Mouse (Mus musculus) adrenal gland, postnatal 25 days (tissue): ENCODE measurements around the gene Rnf169. TPM values are rescaled to one million over a fixed set of nuclear protein-coding genes. Genes with fewer than 3 reads are reported as not detected.
"Not testable (repeated sequence)": the region's sequence is repeated elsewhere in the genome, so short reads cannot be mapped to it uniquely, and the experiment has no call there.

Experiments used
- DNase-seq: peaks from one replicate; pipeline ENCODE4 v3.0.0; 2021; ENCODE audit warnings: mixed read lengths
- total RNA-seq: library from RNA; stranded (reverse); gene quantifications from 2 replicates; pipeline ENCODE4 v1.2.3, GENCODE M21; 2021

Gene Rnf169
- total RNA-seq, 1 experiment from 2014 or later = 19.8 TPM

GRCm38 (mm10) chr7:99945939-99946338 lies 34.3 kb downstream of the Rnf169 start:
- no peak for DNase-seq

- DNase-seq = not testable (repeated sequence)
These were observed 35.2 kb downstream of the Rnf169 start for GRCm38 (mm10) chr7:99945012-99945411.

DNA sequence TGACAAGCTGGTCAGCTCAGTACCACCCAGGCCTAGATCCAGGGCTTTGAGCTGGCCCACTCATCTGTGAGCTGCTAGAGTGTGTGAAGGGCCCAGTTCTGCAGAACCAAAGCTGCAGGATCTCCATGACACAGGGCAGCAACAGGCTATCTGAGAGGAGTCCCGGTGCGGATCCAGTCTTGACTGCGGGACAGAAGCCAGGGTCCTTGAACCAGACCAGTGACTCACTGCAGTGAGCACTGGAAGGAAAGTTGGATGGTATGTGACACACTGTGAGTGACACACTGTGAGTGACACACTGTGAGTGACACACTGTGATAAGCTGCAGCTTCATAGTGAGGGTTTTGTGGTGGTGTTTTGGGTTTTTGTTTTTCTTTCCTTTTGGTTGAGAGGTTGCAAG lies 35.7 kb downstream of the Rnf169 start:
- DNase-seq = peak; percentile 56

- no peak for DNase-seq
These were observed 39.6 kb downstream of the Rnf169 start for GRCm38 (mm10) chr7:99940669-99941068.

GRCm38 (mm10) chr7:99935758-99936157 lies 44.5 kb downstream of the Rnf169 start:
- no peak for DNase-seq

- DNase-seq = peak; percentile 79
These were observed 53.1 kb downstream of the Rnf169 start for GRCm38 (mm10) chr7:99926916-99927714.

DNA sequence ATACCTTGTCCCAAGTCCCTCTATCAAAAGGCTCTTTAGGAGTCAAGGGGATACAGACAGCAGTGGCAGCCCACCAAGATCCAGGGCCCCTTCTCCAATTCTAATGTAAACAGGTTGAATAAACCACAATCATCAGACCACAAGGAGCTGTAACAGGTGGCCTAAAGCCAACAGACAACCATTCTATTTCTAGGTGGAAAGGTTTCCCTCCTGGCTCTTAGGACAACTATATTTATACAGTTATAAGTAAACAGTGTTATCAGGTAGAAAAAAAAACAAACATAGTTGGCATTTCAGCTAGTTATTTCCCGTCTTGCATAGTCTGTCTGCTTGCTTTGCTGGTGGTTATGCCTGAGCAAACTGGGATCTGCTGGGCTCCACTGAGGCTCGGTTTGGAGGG lies 59.8 kb downstream of the Rnf169 start:
- DNase-seq = no peak

DNA sequence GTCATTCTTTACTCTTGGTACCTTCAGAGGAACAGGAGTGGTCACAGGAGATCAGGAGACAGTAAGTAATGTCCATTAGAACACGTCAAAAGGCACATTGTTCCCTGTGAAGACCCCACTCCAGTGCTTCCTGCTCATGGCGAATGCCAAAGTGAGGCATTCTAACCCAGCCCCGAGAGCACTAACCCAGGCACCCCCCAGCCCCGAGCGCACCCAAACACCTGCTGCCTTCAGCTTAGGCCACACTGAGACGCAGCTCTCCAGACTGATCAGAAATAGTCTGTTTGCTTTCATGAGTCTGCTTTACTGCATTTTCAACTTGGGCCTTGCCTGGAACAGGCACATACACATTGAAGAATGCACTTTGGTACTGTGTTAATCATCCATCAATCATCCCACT lies 60.3 kb downstream of the Rnf169 start:
- DNase-seq = no peak

GRCm38 (mm10) chr7:99919164-99919563 lies 61.1 kb downstream of the Rnf169 start:
- DNase-seq = no peak

DNA sequence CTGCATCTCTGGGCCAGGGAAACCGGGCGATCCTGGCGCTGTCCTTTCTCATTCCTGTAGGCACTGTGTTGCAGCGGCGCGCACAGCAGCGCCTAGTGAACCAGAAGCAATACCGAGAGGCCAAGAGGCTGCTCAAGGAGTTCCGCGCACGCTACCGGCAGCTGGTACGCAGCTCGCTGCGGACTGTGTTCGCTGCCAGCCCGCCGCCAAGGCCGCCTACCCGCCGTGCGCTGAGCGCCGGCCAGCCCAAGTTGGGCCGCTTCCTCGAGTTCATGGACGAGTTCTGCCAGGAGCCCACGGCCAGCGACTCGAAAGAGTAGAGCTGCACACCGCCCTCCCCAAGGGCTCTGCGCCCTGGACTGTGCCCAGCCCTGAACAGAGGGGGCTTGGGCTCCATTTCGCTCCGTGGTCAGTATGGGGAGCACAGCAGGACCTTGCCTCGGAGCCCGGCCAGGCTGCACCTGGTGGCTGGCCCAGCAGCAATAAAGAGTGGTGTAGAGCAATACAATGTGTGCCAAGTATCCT lies 62.9 kb downstream of the Rnf169 start:
- DNase-seq = peak; percentile 73

DNA sequence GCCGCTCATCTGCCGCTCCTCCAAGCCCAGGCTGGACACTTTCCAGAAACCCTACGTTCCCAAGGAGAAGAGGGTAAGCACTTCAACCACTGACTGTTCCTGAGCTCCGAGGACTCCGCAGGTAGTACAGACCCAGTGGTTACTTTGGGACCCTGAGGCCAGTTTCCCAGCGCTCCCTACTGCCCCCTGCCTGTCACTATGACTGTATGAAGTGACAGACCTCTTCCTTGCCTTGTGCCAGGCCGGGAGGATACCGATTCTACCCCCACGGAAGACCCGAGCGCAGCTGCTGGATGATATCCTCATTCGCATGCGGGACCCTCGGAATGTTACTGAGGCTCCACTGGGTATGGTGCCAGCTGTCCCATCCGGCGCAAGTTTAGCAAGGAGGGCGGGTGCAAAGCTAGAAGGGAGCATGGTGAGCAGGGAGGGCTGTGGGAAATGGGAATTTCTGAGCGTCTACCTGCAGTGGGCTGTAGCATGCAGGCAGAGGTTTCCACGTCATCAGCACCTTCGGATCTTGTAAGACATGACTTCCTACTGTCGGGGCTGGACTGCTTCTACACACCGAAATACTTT lies 63.4 kb downstream of the Rnf169 start:
- DNase-seq = peak; percentile 59

GRCm38 (mm10) chr7:99915511-99915910 lies 64.7 kb downstream of the Rnf169 start:
- DNase-seq = no peak

DNA sequence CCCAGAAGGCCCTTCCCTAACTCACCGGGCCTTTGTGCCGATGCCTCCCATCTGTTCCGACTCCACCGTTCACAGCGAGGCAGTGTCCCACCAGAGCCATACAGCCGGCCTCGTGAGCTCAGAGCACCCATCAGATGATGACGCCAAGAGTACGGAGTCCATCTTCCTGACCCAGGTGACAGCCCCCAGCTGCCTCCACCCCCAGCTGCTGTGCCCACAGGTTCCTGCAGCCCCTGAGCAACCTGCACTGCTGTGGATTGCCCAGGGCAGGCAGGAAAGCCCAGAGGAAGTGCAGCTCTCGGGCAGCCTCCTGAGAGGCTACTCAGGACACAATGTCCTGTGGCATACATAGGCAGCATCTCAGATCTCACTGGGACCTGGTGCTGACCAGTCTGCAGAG lies 65.9 kb downstream of the Rnf169 start:
- DNase-seq = no peak

DNA sequence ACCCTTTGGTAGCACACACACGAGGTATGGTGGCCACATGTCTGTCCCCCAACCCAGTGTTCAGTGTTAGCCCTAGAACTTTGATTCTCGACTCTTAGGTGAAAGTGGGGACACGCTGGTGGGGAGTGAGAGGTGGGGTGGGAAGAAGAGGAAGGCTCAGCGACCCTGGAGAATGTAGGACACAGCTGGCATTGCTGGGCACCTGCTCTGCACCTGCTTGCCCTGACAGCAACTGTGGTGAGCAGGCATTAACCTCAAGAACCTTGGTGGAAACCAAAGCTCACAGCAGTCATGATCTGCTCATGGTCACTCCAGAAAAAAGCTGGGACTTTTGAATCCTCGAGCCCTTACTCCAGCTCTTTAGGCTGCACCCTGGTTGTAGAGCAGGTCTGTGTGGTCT lies 69.2 kb downstream of the Rnf169 start:
- DNase-seq = no peak

GRCm38 (mm10) chr7:99907463-99907862 lies 72.8 kb downstream of the Rnf169 start:
- DNase-seq = no peak

- DNase-seq = no peak
These were observed 73.9 kb downstream of the Rnf169 start for GRCm38 (mm10) chr7:99906346-99906745.

DNA sequence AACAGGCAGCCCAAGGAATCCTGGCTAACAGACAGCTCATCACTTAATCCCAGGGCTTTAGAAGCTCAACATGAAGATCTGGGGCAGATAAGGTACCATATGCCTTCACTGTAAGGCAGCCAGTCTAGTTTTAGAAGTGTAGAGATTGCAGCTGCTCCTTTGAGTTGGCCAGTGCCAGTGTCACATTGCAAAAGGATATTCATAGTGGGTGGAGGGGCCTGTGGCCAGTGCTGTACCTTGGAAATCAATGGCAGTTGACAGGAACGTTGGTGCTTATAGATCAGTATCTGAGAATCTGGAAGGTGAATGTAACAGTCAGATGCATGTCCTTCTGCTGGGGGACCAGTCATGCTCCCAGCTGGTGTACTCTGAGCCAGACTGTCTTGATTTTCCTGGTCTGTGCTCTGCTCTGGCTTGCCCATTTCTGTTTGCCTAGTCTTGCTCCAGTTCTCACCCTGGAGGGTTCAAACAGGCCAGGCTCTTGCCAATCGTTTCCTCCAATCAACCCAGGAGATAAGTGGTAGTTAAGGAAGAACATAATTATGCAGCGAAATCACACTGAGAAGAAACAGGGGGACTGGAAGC lies 75.7 kb downstream of the Rnf169 start:
- no peak for DNase-seq

DNA sequence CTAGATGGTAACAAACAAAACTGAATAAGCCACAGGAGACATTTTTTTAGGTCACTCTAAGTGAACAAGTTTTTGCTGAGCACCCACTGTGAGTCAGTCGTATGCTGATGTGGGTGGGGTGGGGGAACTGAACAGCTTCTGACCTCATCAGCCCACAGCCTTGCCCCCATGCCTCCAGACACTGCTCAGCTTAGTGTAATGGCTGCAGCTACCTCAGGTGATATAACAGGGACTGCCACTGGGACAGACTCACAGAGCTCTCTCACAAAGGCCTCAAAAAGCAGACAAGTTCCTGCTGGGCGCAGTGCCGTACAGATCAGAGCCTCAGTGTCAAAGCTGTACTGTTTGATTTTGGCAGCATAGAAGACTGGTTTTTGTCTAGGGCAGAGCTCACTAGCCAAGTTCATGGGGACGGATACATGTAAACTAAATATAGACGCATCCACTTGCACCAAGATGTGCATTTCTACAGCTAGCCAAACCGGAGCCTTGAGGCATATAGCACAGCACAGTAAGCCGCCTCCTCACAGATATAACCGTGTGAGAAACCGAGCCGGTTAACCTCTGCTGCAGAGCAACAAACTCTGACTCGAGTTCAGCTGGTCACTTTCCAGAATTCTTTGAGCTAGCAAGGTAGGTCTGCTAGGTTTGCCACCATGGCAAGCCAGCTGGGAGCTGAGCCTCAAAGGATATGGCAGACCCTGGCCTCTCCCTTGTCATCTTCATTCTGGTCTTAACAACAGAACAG lies 77.2 kb downstream of the Rnf169 start:
- DNase-seq = no peak

- no peak for DNase-seq
These were observed 78.0 kb downstream of the Rnf169 start for GRCm38 (mm10) chr7:99902208-99902607.

DNA sequence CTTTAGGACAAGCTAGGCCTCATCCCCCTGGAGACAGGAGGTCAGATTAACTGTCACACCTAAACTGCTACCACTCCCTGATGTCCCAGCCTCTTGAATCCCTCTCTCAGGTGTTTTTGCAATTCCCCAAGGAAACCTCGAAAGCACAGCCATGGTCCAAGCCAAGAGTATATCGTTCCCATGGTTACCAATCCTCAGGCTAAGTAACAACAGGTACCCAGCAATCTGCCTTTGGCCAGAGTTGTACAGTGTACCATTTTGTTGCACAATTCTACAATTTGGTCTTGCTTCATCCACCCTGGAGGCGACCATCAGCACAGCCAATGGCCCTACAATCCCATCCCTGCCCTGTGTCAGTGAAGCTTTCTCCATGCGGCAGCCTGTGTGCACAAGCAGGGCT lies 83.3 kb downstream of the Rnf169 start:
- no peak for DNase-seq

DNA sequence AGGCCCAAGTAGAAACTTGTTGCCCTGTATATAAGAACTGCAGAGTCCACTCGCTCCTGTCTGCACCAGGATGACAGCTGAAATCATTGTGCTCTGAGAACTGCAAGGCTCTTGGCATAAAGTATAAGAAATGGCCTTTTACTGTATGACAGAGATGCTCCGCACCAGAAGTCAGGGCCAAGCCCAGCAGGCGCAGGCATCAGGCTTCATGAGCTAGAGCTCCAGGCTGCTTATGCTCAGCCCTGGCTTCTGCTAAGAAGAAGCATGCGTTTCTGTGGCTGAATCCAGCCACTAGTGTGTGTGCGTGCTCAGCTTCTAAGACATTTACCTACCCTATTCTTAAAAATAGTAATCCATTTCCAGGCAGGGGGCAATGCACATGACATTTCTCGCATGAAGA lies 85.8 kb downstream of the Rnf169 start:
- peak; percentile 44 for DNase-seq

GRCm38 (mm10) chr7:99893967-99894366 lies 86.3 kb downstream of the Rnf169 start:
- DNase-seq = no peak

DNA sequence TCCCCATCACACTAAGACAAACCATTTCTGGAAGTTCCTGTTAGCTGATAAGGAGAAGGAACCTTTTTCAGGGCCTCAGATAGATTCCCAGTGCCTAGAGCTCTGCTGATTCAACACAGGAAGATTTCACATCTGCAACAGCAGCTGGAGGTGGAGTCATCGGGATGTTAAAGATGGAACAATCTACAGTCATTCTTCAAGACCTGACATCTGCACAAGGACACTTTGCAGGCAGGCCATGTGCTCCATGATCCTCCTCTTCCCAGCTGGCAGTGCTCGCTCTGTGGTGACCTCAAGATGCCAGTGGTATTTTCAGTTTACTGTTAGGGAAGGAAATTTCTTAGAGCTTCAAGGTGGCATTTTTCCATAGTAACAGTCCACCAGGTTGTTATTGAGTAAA lies 87.9 kb downstream of the Rnf169 start:
- DNase-seq = no peak
